Mouse (Mus musculus) myocyte (in vitro differentiated cells): ENCODE results near the gene Rnf130. TPM values are rescaled to one million over a fixed set of nuclear protein-coding genes. Genes with fewer than 3 reads are reported as not detected.
A peak's percentile ranks its signal among the peaks of the same experiment; 100 is the strongest.

Experiments used
- H3K27me3 ChIP-seq: one replicate; pipeline ENCODE4 v1.6.1; 2011; ENCODE audit not compliant: control insufficient read depth, insufficient read depth, insufficient read length
- H3K36me3 ChIP-seq: one replicate; pipeline ENCODE4 v1.6.1; 2011; ENCODE audit not compliant: control insufficient read depth, insufficient read depth
- H3K4me2 ChIP-seq: one replicate; pipeline ENCODE4 v1.6.1; 2011; ENCODE audit warnings: low read depth, control low read depth
- H3K4me3 ChIP-seq: one replicate; pipeline ENCODE4 v1.5.1; 2011; ENCODE audit warnings: mild to moderate bottlenecking, control low read depth, moderate library complexity
- H3K79me2 ChIP-seq: one replicate; pipeline ENCODE4 v1.6.1; 2011; ENCODE audit not compliant: control insufficient read depth, insufficient read depth
- H3ac ChIP-seq: one replicate; pipeline ENCODE4 v1.6.1; 2011; ENCODE audit not compliant: control insufficient read depth, insufficient read length
- CEBPB ChIP-seq: IDR thresholded peaks from 2 replicates; pipeline ENCODE4 v1.6.1; 2011; ENCODE audit warnings: mild to moderate bottlenecking, moderate library complexity; ENCODE audit not compliant: poor library complexity, insufficient read depth, severe bottlenecking
- E2F4 ChIP-seq: IDR thresholded peaks from one replicate; pipeline ENCODE4 v1.6.1; 2011; ENCODE audit warnings: mild to moderate bottlenecking, control low read depth, moderate library complexity; ENCODE audit not compliant: insufficient read depth
- MAX ChIP-seq: IDR thresholded peaks from one replicate; pipeline ENCODE4 v1.6.1; 2011; ENCODE audit warnings: low read depth, mild to moderate bottlenecking, control low read depth
- MYOD1 ChIP-seq, 3 experiments: IDR thresholded peaks; one replicate each; pipeline ENCODE4 v1.6.1; 2011; ENCODE audit warnings: control low read depth in 2 of 3, low read depth in 2 of 3, mild to moderate bottlenecking in 2 of 3, moderate library complexity in 1 of 3; ENCODE audit not compliant: insufficient read length in 2 of 3, control insufficient read depth in 1 of 3
- MYOG ChIP-seq, 3 experiments: IDR thresholded peaks; one replicate each; pipeline ENCODE4 v1.6.1; 2011; ENCODE audit warnings: control low read depth in 2 of 3, low read depth in 2 of 3, mild to moderate bottlenecking in 2 of 3; ENCODE audit not compliant: insufficient read length in 2 of 3, control insufficient read depth in 1 of 3, insufficient read depth in 1 of 3
- POLR2A ChIP-seq: IDR thresholded peaks from one replicate; pipeline ENCODE4 v1.6.1; 2011; ENCODE audit warnings: low read depth, mild to moderate bottlenecking, control low read depth, moderate library complexity; ENCODE audit not compliant: insufficient read length
- POLR2AphosphoS2 ChIP-seq: IDR thresholded peaks from one replicate; pipeline ENCODE4 v1.6.1; 2011; ENCODE audit warnings: low read depth, control low read depth; ENCODE audit not compliant: insufficient read length
- REST ChIP-seq: IDR thresholded peaks from one replicate; pipeline ENCODE4 v1.6.1; 2011; ENCODE audit warnings: mild to moderate bottlenecking, control low read depth, moderate library complexity; ENCODE audit not compliant: insufficient read depth, insufficient read length
- SRF ChIP-seq: IDR thresholded peaks from one replicate; pipeline ENCODE4 v1.6.1; 2011; ENCODE audit warnings: low read depth; ENCODE audit not compliant: control insufficient read depth, insufficient read length
- TCF12 ChIP-seq: IDR thresholded peaks from one replicate; pipeline ENCODE4 v1.6.1; 2011; ENCODE audit warnings: mild to moderate bottlenecking, control low read depth; ENCODE audit not compliant: poor library complexity, insufficient read depth, severe bottlenecking
- TCF3 ChIP-seq: IDR thresholded peaks from one replicate; pipeline ENCODE4 v1.6.1; 2011; ENCODE audit warnings: low read depth, control low read depth; ENCODE audit not compliant: insufficient read length
- USF1 ChIP-seq: IDR thresholded peaks from one replicate; pipeline ENCODE4 v1.6.1; 2011; ENCODE audit warnings: low read depth, mild to moderate bottlenecking, control low read depth, moderate library complexity
- polyA plus RNA-seq: library from polyadenylated mRNA; unstranded; fragments of >200 nt; fragmentation: generic; extraction: Trizol; gene quantifications from one replicate; pipeline ENCODE4 v1.2.1, GENCODE M21; 2012; ENCODE audit warnings: missing spikeins

Rnf130 gene
- polyA plus RNA-seq, result not detected

DNA sequence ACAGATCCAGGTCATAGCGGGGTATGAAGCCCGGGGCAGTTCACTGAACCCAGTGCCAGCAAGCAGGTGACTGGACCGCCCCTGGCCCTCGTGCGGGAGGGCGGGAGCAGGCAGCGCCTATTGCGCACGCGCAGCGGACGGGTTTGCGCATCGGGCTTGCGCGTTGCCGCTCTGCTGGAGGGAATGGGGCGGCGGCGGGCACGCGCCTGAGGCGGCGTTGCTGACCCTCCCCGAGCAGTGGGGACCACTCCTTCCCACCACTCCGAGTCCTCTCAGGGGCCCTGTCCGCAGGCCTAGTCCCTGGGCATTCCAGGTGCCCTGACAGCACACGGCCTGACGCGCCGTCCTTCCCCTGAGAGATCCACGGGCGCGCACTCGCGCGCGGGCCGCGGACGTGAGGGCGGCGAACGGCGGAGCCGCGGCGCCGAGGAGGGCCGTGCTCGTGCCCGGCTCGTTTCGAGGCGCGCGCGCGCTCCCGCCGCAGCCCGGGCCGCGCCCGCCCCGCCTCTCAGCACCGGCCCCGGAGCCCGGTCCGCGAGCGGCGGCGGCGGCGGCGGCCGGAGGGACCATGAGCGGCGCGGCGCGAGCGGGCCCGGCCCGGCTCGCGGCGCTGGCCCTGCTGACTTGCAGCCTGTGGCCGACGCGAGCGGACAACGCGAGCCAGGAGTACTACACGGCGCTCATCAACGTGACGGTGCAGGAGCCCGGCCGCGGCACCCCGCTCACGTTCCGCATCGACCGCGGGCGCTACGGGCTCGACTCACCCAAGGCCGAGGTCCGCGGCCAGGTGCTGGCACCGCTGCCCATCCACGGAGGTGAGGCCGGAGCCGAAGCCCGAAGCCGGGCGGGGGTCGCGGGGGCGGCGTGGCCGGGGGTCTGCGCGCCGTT, at the start of gene Rnf130:
Gene Rnf130, plus strand, starts transcription at position 514 of the 888 bp plus-strand sequence.
- no peaks in the 10 kb centered on the region for H3K79me2 ChIP-seq
- no peak within 1 kb of the TSS for H3K4me2 ChIP-seq
- TF ChIP-seq REST (no peak), USF1 (no peak), TCF3 (no peak), MYOG (IDR thresholded peaks at IDR 0.05; ENCODE audit: control insufficient read depth in 1 of 3, insufficient read depth in 1 of 3, insufficient read length in 2 of 3, low read depth in 2 of 3) (no peak), CEBPB (no peak), MYOD1 (IDR thresholded peaks at IDR 0.05; ENCODE audit: control insufficient read depth in 1 of 3, insufficient read length in 2 of 3, low read depth in 2 of 3) (no peak), MAX (no peak), TCF12 (no peak), POLR2AphosphoS2 (no peak)
- H3K36me3 ChIP-seq, result no peaks in the 10 kb centered on the region
- no peak within 1 kb of the TSS for H3ac ChIP-seq
- H3K27me3 ChIP-seq, result peaks cover 26% of the 10 kb centered on the region
- H3K4me3 ChIP-seq, result no peak within 1 kb of the TSS

DNA sequence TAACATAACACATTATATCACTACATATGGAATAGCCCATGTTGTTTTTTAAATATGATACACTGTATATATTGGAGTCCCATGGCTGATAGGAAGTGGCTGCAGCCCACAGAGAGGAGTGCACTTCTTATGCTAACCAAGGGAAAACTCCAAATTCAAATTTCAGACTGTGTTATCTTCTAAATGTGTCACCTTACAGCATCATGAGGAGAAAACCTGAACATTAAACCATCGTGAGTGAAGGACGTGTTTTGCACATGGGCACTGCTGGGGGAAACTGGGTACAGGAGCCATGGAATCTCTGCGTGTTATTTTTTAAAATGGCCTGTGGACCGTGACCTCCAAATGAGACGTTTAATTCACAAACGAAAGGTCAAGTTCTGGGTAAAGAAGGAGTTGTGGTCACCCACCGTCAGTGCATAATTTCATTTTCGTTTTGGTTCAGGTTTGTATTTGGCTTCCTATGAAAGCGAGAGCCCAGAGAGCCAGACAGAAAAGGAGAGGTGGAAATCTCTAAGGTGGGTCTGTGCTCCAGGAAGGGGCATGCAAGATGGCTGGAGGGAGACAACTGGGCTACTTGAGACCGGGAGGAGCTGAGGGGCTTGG, 47.1 kb upstream of the Rnf130 start:
- Histone ChIP-seq H3K4me3 (no peak overlapping the region), H3K36me3 (no peaks in the 10 kb centered on the region), H3ac (no peak overlapping the region), H3K79me2 (no peaks in the 10 kb centered on the region), H3K4me2 (peak overlapping the region; percentile 4), H3K27me3 (peaks cover 4% of the 10 kb centered on the region)
- TF ChIP-seq MAX (no peak), USF1 (no peak), TCF12 (no peak), SRF (no peak), CEBPB (no peak), TCF3 (no peak), MYOG (IDR thresholded peaks at IDR 0.05; ENCODE audit: control insufficient read depth in 1 of 3, insufficient read depth in 1 of 3, insufficient read length in 2 of 3, low read depth in 2 of 3) (no peak), POLR2AphosphoS2 (no peak), E2F4 (no peak), REST (no peak), MYOD1 (IDR thresholded peaks at IDR 0.05; ENCODE audit: control insufficient read depth in 1 of 3, insufficient read length in 2 of 3, low read depth in 2 of 3) (no peak), POLR2A (no peak)

DNA sequence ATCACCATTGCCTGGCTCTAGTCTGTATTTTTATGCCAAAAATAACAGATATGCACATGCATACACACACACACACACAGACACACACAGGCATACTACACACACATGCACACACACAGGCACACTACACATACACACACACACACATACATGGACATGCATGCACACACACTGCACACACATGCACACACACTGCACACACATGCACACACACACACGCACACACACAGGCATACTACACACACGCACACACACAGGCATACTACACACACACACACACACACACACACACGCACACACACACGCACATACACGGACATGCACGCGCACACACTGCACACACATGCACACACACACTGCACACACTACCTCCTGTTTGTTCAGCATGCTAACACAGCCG, 46.2 kb upstream of the Rnf130 start:
- Histone ChIP-seq H3K4me2 (no peak overlapping the region), H3ac (no peak overlapping the region), H3K4me3 (no peak overlapping the region), H3K27me3 (peaks cover 4% of the 10 kb centered on the region), H3K36me3 (no peaks in the 10 kb centered on the region), H3K79me2 (no peaks in the 10 kb centered on the region)
- TF ChIP-seq USF1, result no peak
- no peak for TF ChIP-seq TCF12
- no peak for TF ChIP-seq SRF

DNA sequence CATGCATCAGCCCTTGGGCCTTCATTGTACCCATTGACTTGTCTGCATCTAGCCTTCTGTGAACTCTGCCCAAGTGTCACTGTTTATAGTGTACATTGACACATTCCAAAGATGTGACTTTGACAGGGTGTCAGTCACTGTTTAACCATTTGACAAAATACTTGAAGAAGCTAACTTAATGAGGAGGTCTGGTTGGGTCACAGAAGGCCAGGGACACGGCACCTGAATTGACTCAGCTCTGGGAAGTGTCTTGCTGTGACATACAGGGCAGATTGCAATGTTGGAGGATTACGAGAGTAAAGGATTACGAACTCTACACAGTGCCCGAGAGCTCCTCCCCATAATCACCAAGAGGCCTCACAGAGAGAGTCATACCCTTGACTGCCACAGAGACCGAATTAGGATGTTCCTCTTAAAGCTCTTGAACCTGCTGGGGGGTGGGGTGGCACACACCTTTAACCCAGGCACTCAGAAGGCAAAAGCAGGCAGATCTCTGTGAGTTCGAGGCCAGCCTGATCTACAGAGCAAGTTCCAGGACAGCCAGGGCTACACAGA, 44.4 kb upstream of the Rnf130 start:
- Histone ChIP-seq H3K79me2 (no peaks in the 10 kb centered on the region), H3ac (no peak overlapping the region), H3K36me3 (no peaks in the 10 kb centered on the region), H3K4me3 (no peak overlapping the region), H3K27me3 (peaks cover 4% of the 10 kb centered on the region), H3K4me2 (no peak overlapping the region)
- TF ChIP-seq REST (no peak), SRF (no peak), MYOG (IDR thresholded peaks at IDR 0.05; ENCODE audit: control insufficient read depth in 1 of 3, insufficient read depth in 1 of 3, insufficient read length in 2 of 3, low read depth in 2 of 3) (no peak), POLR2A (no peak), E2F4 (no peak), CEBPB (no peak), TCF3 (no peak), MAX (no peak), TCF12 (no peak), USF1 (no peak), MYOD1 (IDR thresholded peaks at IDR 0.05; ENCODE audit: control insufficient read depth in 1 of 3, insufficient read length in 2 of 3, low read depth in 2 of 3) (no peak), POLR2AphosphoS2 (no peak)
